Mouse (Mus musculus) heart, adult 2 months (tissue): ENCODE data around the gene Fsd1l. TPM values are rescaled to one million over a fixed set of nuclear protein-coding genes. Genes with fewer than 3 reads are reported as not detected.
"Not testable (repeated sequence)": the region's sequence is repeated elsewhere in the genome, so short reads cannot be mapped to it uniquely, and the experiment has no call there.

Experiments used
- DNase-seq, 2 experiments: peaks; one replicate each; pipeline ENCODE4 v3.0.0; 2021
- H3K27ac ChIP-seq: fragments of 200-600 bp; 2 replicates; pipeline ENCODE4 v1.8.1; 2022
- H3K27me3 ChIP-seq: fragments of 200-500 bp; 2 replicates; pipeline ENCODE4 v1.6.1; 2012; ENCODE audit warnings: mild to moderate bottlenecking, low read length, inconsistent platforms, mixed read lengths; ENCODE audit not compliant: control insufficient read depth, insufficient read depth
- H3K36me3 ChIP-seq: fragments of 200-500 bp; 2 replicates; pipeline ENCODE4 v1.6.1; 2012; ENCODE audit warnings: low read length, inconsistent platforms; ENCODE audit not compliant: control insufficient read depth, insufficient read depth
- H3K4me1 ChIP-seq: fragments of 200-500 bp; 2 replicates; pipeline ENCODE4 v1.6.1; 2011; ENCODE audit warnings: low read length; ENCODE audit not compliant: control insufficient read depth, insufficient read depth
- H3K4me3 ChIP-seq: fragments of 200-600 bp; 2 replicates; pipeline ENCODE4 v1.8.1; 2022
- H3K79me2 ChIP-seq: fragments of 200-500 bp; replicated peaks from 2 replicates; pipeline ENCODE4 v1.6.1; 2012; ENCODE audit warnings: mild to moderate bottlenecking, inconsistent platforms, low read length, moderate library complexity, mixed read lengths; ENCODE audit not compliant: control insufficient read depth, insufficient read depth
- H3K9ac ChIP-seq: fragments of 200-500 bp; 2 replicates; pipeline ENCODE4 v1.6.1; 2012; ENCODE audit warnings: low read depth, mild to moderate bottlenecking, control low read depth, inconsistent platforms, low read length, mixed read lengths
- CTCF ChIP-seq: fragments of 200-600 bp; IDR thresholded peaks from 2 replicates; pipeline ENCODE4 v1.8.1; 2022; ENCODE audit warnings: antibody characterized with exemption, mild to moderate bottlenecking, moderate library complexity
- EP300 ChIP-seq: fragments of 200-500 bp; IDR thresholded peaks from 2 replicates; pipeline ENCODE4 v1.6.1; 2011; ENCODE audit warnings: low read depth, low read length, control low read depth; ENCODE audit not compliant: insufficient read depth
- POLR2A ChIP-seq: fragments of 200-500 bp; IDR thresholded peaks from 2 replicates; pipeline ENCODE4 v1.6.1; 2011; ENCODE audit warnings: mild to moderate bottlenecking, low read depth, low read length, control low read depth; ENCODE audit not compliant: insufficient read depth
- WGBS: fragments of 180-500 bp; shearing (Covaris S2); methylation state at CpG from one replicate; pipeline ENCODE4 v1.1.7; 2018; 5-methylcytosine and 5-hydroxymethylcytosine counted together
- intact Hi-C: fragments of 180-260 bp; cut with DNase I; formaldehyde crosslinking; loops from one replicate; pipeline ENCODE4 v1.15.1; 2025
- polyA plus RNA-seq: library from polyadenylated mRNA; depleted of rRNA; stranded (reverse); fragments of >200 nt; gene quantifications from 2 replicates; pipeline ENCODE4 v1.2.3, GENCODE M21; 2012
- total RNA-seq, 2 experiments: library from RNA; stranded (reverse); gene quantifications; 2 replicates each; pipeline ENCODE4 v1.2.3; 2021

Gene Fsd1l
- total and polyA plus RNA-seq, 3 experiments = 5.8 to 48.9 (median 48.7) TPM

DNA sequence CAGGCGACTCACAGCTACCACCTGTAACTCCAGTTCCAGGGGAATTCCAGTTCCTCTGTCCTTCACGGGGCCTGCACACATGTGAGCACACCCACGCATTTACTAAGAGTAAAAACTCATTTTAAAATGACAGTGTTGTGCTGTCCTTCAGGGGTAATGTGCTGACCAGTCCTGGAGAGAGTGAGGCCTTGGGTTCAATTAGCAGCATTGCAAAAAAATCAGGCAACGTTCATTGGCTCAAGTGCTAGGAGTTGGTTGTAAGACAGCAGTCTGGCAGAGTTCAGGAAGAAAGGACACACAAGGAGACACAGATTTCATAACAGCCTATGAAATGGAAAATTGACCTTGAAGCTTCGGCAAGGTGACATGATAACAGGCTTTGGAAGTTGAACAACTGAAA is 87.0 kb downstream of the Fsd1l start:
- DNase-seq = no peak
- Histone ChIP-seq H3K36me3 (peaks cover 8% of the 10 kb centered on the region), H3K79me2 (peaks cover 2% of the 10 kb centered on the region; the same call in 1 of the 2 replicates), H3K27me3 (no peaks in the 10 kb centered on the region), H3K4me1 (no peaks in the 10 kb centered on the region; the same call in 1 of the 2 replicates), H3K27ac (peak overlapping the region; percentile 49), H3K4me3 (no peak overlapping the region), H3K9ac (no peak overlapping the region)
- intact Hi-C loops = no loop called here
- WGBS = 43% methylated on average over 5 of the region's 5 CpGs
- TF ChIP-seq CTCF = no peak
- no peak for TF ChIP-seq POLR2A
- no peak for TF ChIP-seq EP300

DNA sequence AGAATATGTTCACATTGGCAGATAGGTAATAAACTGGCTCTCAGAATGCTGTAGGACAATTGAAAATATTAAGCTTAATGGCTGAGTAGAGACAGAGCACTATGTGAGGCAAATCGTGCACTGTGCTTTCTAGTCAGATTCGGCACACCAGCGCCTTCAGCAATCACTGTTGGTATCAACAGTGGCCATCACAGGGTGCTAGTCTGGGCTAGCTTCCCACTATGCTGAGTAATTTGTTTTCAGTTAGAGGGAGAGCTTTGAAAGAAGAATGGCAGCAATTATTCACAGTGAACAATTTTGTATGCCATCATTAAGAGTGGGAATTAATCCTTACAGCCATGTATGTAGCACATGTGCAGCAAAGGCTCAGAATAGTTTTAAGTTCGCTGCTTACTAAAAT is 91.2 kb downstream of the Fsd1l start:
- H3K4me3 ChIP-seq = no peak overlapping the region
- H3K36me3 ChIP-seq = peaks cover 16% of the 10 kb centered on the region
- DNase-seq = no peak
- WGBS = 88% methylated on average over 4 of the region's 4 CpGs
- H3K4me1 ChIP-seq = no peaks in the 10 kb centered on the region; the same call in 1 of the 2 replicates
- intact Hi-C loops = no loop called here
- no peak overlapping the region for H3K27ac ChIP-seq
- no peaks in the 10 kb centered on the region for H3K27me3 ChIP-seq
- H3K9ac ChIP-seq = no peak overlapping the region
- no peaks in the 10 kb centered on the region for H3K79me2 ChIP-seq
- TF ChIP-seq POLR2A (no peak), EP300 (no peak), CTCF (no peak)

DNA sequence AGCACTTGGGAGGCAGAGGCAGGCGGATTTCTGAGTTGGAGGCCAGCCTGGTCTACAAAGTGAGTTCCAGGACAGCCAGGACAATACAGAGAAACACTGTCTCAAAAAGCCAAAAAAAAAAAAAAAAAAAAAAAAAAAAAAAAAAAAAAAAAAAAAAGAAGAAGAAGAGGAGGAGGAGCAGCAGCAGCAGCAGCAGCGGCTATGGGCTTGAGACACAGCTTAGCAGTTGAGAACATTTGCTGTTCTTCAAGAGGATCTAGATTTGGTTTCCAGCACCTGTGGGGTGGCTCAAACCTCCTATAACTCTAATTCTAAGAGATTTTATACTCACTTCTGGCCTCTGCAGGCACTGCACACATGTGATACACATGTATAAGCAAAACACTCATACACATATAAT is 94.8 kb downstream of the Fsd1l start:
- peaks cover 20% of the 10 kb centered on the region for H3K36me3 ChIP-seq
- WGBS = 91% methylated on average over 2 of the region's 2 CpGs
- not testable (repeated sequence) for H3K4me3 ChIP-seq

DNA sequence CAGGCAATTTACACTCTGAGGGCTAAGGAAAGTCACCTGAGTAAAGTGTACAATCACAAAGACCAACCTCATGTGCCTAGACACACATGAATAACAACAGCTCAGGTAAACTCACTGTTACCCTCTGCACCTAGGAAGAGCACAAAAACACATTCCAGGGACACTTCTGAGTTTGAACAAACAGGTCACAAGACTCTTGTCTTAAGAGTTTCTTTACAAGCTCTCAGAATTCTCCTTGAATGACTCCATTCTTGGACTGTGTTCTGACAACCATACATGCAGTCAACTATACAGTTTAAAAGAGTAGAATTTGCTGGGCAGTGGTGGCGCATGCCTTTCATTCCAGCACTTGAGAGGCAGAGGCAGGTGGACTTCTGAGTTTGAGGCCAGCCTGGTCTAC is 96.8 kb downstream of the Fsd1l start:
- Histone ChIP-seq H3K27ac (no peak overlapping the region), H3K4me3 (no peak overlapping the region), H3K4me1 (no peaks in the 10 kb centered on the region), H3K36me3 (peaks cover 18% of the 10 kb centered on the region), H3K9ac (no peak overlapping the region), H3K27me3 (no peaks in the 10 kb centered on the region), H3K79me2 (no peaks in the 10 kb centered on the region)
- DNase-seq = no peak
- intact Hi-C loops = no loop called here
- TF ChIP-seq POLR2A = no peak
- no peak for TF ChIP-seq EP300
- no peak for TF ChIP-seq CTCF
- WGBS = 92% methylated on average over 1 of the region's 1 CpGs

More for the DNA sequence above, 94.8 kb downstream of the Fsd1l start:
- H3K4me1 ChIP-seq, H3K27me3 ChIP-seq, H3K9ac ChIP-seq, H3K27ac ChIP-seq, intact Hi-C loops, H3K79me2 ChIP-seq, DNase-seq: not testable (repeated sequence)

DNA sequence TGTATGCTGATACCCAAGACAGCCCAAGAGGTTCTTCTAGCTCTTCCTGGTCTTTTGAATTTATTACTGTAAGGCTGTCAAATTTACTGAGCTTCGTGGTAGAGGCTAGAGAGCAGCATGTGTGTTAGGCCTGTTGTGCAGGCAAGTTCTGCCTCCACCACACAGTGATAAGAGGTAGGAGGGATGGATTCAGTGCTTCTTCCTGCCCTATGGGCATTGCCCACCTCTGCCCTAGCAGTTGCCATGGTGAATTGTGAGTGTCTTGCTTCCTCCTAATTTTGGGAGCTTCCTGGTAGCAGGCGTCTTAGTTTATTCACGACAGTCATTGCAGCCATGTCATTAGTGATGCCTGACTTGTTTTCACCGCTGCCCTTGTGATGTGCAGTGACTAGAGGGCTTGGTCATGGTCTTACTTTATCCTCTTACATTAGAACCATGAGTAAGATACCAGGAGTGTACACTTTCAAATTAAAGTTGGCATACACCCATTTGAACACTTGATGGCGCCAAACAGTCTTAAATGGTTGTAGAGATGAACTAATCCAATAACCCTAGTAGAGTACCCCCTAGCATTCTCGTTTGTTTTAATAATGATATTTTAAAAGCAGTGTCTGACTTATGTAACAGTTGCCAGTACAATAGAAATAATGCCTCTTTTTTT is 107.8 kb downstream of the Fsd1l start:
- no peaks in the 10 kb centered on the region for H3K27me3 ChIP-seq
- no peak overlapping the region for H3K4me3 ChIP-seq
- H3K36me3 ChIP-seq = no peaks in the 10 kb centered on the region
- WGBS = 37% methylated on average over 6 of the region's 6 CpGs
- intact Hi-C loops = loop anchor here (1.0 kb wide), 1 partner anchor 179 kb away; no protein-coding TSS in a partner anchor
- TF ChIP-seq POLR2A (no peak), EP300 (no peak), CTCF (peak; percentile 83)
- H3K4me1 ChIP-seq = no peaks in the 10 kb centered on the region
- no peak overlapping the region for H3K27ac ChIP-seq
- no peaks in the 10 kb centered on the region for H3K79me2 ChIP-seq
- DNase-seq = no peak
- no peak overlapping the region for H3K9ac ChIP-seq

DNA sequence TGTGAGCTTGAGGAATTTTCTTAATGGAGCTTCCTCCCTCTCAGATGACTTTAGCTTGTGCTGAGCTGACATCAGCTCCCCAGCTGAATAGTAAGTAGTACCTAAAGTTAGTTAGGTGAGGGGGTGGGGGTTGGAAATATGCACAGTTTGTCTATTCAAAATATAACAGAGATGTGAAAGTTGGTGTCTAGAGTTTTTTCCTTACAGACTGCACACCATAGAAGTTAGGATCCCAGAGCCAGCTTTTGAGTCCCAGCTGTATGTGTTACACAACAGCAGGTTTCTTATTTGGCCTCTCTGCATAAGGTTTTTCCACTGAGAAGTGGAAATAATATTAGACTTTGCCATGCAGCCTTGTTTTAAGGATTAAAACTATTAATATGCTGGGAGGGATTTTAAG is 118.6 kb downstream of the Fsd1l start:
- DNase-seq = no peak
- Histone ChIP-seq H3K79me2 (no peaks in the 10 kb centered on the region), H3K9ac (no peak overlapping the region), H3K4me3 (no peak overlapping the region), H3K4me1 (peaks cover 1% of the 10 kb centered on the region), H3K27ac (no peak overlapping the region; the same call in 1 of the 2 replicates), H3K36me3 (peaks cover 5% of the 10 kb centered on the region), H3K27me3 (no peaks in the 10 kb centered on the region)
- intact Hi-C loops = no loop called here
- TF ChIP-seq POLR2A (no peak), EP300 (no peak), CTCF (no peak)
